Mouse (Mus musculus): Measurements from ENCODE around the gene Cacna1g.

DNA sequence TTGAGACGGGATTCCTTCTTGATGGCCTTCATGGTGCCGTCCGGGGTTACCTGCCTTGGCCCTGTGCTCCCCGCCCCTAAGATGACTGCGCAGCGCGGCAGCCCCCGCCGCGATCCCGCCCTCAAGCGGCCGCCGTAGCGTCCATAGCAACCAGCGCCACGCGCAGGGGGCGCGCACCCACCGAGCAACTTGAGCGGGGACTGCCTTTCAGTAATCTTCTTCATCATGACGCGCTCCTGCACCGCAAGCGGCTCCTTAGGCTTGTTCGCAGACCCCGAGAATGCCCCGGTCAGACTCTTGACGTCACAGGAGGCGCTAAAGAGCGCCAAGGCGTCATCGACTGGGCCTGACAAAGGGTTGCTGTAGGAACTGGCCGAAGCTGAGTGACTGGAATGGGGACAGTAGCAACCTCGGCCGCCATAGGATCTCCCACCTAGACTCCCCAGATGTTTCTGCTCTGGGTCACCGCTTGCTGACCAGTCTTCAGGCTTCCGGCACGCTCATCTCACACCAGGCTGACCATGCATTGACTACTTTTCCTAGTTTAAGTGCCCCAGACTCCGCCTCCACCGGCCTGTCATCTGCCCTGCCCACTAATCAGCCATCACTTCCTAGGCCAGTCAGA lies 47.3 kb upstream of the Cacna1g start, which contains the start of gene Mycbpap:
- TF ChIP-seq CTCF (IDR thresholded peaks at IDR 0.05; ENCODE audit: low read depth, low read length) (no peak), POLR2A (IDR thresholded peaks at IDR 0.05; ENCODE audit: borderline replicate concordance, low read depth, low read length) (no peak)

All from bone marrow macrophage, adult 2 months (primary cell).